Mouse (Mus musculus): ENCODE results near the gene Bax. TPM values are rescaled to one million over a fixed set of nuclear protein-coding genes. Genes with fewer than 3 reads are reported as not detected.

The Bax gene
- polyA plus RNA-seq, 1 experiment from 2014 or later, result 230 TPM

GRCm38 (mm10) chr7:45455932-45456696 is 10.6 kb downstream of the Bax start:
- Histone ChIP-seq H3K36me3 (peaks cover 74% of the 10 kb centered on the region), H3K9ac (replicated peaks) (no peak overlapping the region), H3K4me1 (replicated peaks) (peaks cover 33% of the 10 kb centered on the region), H3K4me2 (no peak overlapping the region), H3K27ac (no peak overlapping the region), H3K9me3 (no peaks in the 10 kb centered on the region), H3K4me3 (replicated peaks) (no peak overlapping the region), H3K27me3 (no peaks in the 10 kb centered on the region)
- ATAC-seq (ENCODE audit: insufficient number of reproducible peaks, insufficient read depth, low FRiP score, low TSS enrichment, low read depth), result no peak
- WGBS, result 74% methylated on average over 13 of the region's 13 CpGs

DNA sequence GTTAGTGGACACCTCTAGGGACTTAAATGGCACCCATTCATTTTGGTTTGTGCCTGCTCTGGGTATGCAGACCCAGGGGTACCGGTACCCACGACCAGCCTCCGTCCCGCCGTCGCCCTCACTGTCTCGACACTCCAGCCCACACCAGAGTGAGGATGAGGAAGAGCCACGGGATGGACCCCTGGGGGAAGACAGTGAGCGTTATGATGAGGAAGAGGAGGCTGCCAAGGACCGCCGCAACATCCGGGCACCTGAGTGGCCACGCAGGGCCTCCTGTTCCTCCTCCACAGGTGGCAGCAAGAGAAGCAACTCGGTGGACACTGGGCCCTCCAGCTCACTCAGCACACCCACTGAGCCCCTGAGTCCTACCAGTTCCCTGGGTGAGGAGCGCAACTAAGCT is 11.7 kb downstream of the Bax start:
- no peak for ATAC-seq (ENCODE audit: insufficient number of reproducible peaks, insufficient read depth, low FRiP score, low TSS enrichment, low read depth)
- peaks cover 75% of the 10 kb centered on the region for H3K36me3 ChIP-seq
- H3K4me3 ChIP-seq (replicated peaks), result no peak overlapping the region
- H3K4me1 ChIP-seq (replicated peaks), result peaks cover 22% of the 10 kb centered on the region
- H3K9me3 ChIP-seq, result no peaks in the 10 kb centered on the region
- H3K27me3 ChIP-seq, result no peaks in the 10 kb centered on the region
- 86% methylated on average over 15 of the region's 15 CpGs for WGBS
- no peak overlapping the region for H3K27ac ChIP-seq
- H3K9ac ChIP-seq (replicated peaks), result no peak overlapping the region
- H3K4me2 ChIP-seq, result no peak overlapping the region

- ATAC-seq (ENCODE audit: insufficient number of reproducible peaks, insufficient read depth, low FRiP score, low TSS enrichment, low read depth), result peak; percentile 54
- Histone ChIP-seq H3K27ac (no peak overlapping the region), H3K36me3 (peaks cover 74% of the 10 kb centered on the region), H3K9me3 (no peaks in the 10 kb centered on the region), H3K4me1 (replicated peaks) (peaks cover 3% of the 10 kb centered on the region; the same call in 1 of the 2 replicates), H3K9ac (replicated peaks) (no peak overlapping the region), H3K4me2 (no peak overlapping the region), H3K27me3 (no peaks in the 10 kb centered on the region), H3K4me3 (replicated peaks) (no peak overlapping the region)
- 57% methylated on average over 23 of the region's 23 CpGs for WGBS
Observed at GRCm38 (mm10) chr7:45451344-45451982, 15.2 kb downstream of the Bax start.

GRCm38 (mm10) chr7:45449974-45450373 is 16.7 kb downstream of the Bax start:
- no peak for ATAC-seq (ENCODE audit: insufficient number of reproducible peaks, insufficient read depth, low FRiP score, low TSS enrichment, low read depth)
- H3K4me1 ChIP-seq (replicated peaks), result no peaks in the 10 kb centered on the region; the same call in 1 of the 2 replicates
- H3K4me2 ChIP-seq, result no peak overlapping the region
- no peak overlapping the region for H3K9ac ChIP-seq (replicated peaks)
- peaks cover 72% of the 10 kb centered on the region for H3K36me3 ChIP-seq
- H3K27ac ChIP-seq, result no peak overlapping the region
- no peak overlapping the region for H3K4me3 ChIP-seq (replicated peaks)
- no peaks in the 10 kb centered on the region for H3K9me3 ChIP-seq
- no peaks in the 10 kb centered on the region for H3K27me3 ChIP-seq
- WGBS, result 80% methylated on average over 1 of the region's 1 CpGs

GRCm38 (mm10) chr7:45447325-45447990 is 19.2 kb downstream of the Bax start:
- Histone ChIP-seq H3K27me3 (no peaks in the 10 kb centered on the region), H3K4me2 (no peak overlapping the region)
- 25% methylated on average over 11 of the region's 11 CpGs for WGBS

DNA sequence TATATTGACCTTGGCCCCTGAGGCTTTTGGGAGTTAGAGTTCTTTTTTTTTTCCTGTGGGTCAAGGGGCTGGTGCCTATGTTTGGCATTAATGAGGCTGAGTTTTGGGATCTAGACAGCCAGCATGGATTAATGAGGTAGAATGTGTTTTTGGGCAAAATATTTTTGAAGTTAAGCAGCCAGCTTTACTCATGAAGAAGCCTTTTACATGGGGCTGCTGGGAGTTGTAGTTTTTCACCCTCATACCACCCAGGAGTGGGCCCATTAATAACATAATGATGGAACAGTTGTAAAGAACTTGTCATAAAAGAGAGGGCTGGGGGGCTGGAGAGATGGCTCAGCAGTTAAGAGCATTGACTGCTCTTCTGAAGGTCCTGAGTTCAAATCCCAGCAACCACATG is 20.1 kb downstream of the Bax start:
- H3K36me3 ChIP-seq, result peaks cover 68% of the 10 kb centered on the region

More at GRCm38 (mm10) chr7:45447325-45447990, 19.2 kb downstream of the Bax start:
- Histone ChIP-seq H3K9me3 (no peaks in the 10 kb centered on the region), H3K9ac (replicated peaks) (no peak overlapping the region), H3K36me3 (peaks cover 72% of the 10 kb centered on the region), H3K4me1 (replicated peaks) (no peaks in the 10 kb centered on the region; the same call in 1 of the 2 replicates), H3K4me3 (replicated peaks) (no peak overlapping the region), H3K27ac (no peak overlapping the region)
- ATAC-seq (ENCODE audit: insufficient number of reproducible peaks, insufficient read depth, low FRiP score, low TSS enrichment, low read depth), result no peak

DNA sequence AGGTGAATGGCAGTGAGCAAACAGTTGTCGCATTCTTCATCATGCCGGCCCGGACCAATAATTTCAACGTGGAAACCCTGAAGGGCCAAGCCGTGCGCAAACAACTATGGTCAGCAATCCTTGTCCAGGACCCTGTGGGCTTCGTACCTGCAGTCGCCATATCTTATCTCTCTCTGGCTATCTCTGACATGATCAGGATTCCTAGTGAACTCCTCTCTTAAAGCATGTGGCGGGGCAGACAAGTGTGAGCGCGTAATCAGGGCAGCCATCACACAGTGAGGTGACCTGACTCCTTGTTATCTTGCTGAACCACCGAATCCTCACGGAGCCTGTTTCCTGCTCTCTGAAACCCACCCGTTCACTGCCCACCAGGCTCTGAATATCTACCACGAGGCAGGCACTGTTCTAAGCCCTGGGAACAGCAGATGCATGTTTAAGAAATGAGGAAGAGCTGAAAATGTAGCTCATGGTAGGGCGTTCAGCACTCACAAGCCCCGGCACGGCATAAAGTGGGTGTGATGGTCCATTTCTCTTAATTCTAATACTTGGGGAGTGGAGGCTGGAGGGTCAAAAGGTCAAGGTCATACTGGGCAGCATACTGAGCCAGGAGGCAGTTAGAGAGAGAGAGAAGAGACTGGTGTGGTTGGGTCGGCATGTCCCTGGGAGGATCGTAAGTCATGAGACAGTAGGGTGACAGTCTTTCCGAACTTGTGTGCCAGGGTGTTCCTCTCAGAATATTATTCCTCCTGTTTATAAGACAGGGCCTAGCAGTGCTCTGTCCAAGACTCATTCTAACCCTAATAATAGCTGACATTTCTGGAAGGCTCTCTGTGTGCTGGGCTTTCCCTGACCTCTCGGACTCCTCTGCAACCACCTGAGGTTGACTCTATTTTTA is 22.9 kb downstream of the Bax start:
- ATAC-seq (ENCODE audit: insufficient number of reproducible peaks, insufficient read depth, low FRiP score, low TSS enrichment, low read depth), result no peak

More for the DNA sequence above, 20.1 kb downstream of the Bax start:
- no peaks in the 10 kb centered on the region for H3K9me3 ChIP-seq
- H3K4me1 ChIP-seq (replicated peaks), result no peaks in the 10 kb centered on the region; the same call in 1 of the 2 replicates
- no peak for ATAC-seq (ENCODE audit: insufficient number of reproducible peaks, insufficient read depth, low FRiP score, low TSS enrichment, low read depth)
- no peak overlapping the region for H3K9ac ChIP-seq (replicated peaks)
- H3K27ac ChIP-seq, result no peak overlapping the region
- H3K4me3 ChIP-seq (replicated peaks), result no peak overlapping the region
- no peak overlapping the region for H3K4me2 ChIP-seq
- H3K27me3 ChIP-seq, result no peaks in the 10 kb centered on the region

DNA sequence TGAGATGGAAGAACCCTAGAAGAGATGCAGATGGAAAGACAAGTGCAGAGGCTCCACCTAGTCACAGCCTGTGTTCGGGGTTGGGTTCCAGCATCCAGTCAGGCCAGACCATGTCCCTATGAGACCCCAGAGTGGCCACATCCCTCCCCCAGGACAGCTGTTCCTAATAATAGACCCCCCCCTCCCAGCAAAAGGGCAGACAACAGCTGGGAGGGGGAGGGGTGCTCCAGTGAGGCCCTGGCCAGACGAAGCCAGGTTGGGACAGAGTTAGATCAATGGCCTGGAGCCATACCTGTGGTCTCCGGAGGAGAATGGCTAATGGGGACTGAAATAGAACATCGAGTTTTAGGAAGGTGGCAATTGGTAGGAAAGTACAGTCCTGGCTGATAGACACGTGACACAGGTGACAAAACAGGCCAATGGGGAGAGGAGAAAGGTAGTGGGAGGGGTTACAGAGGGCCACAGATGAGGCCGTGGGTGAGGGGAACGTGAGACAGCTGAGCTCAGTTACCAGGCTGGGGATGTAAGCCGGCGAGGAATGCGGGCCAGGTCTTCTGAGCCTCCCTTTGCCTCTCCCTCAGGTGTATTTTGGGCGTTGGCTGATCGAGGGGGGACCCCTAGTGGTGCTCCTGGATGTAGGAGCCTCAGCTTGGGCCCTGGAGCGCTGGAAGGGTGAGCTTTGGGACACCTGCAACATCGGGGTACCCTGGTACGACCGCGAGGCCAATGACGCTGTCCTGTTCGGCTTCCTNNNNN is 29.0 kb downstream of the Bax start, which contains the start of gene Ruvbl2:
TSS of gene Ruvbl2 (minus strand) at position 576 of the 756 bp plus-strand sequence.
- H3K9me3 ChIP-seq, result no peaks in the 10 kb centered on the region
- H3K4me3 ChIP-seq (replicated peaks), result peak within 1 kb of the TSS; percentile 8; the same call in 1 of the 2 replicates
- H3K27ac ChIP-seq, result peak within 1 kb of the TSS; percentile 24; the same call in 1 of the 2 replicates
- ATAC-seq (ENCODE audit: insufficient number of reproducible peaks, insufficient read depth, low FRiP score, low TSS enrichment, low read depth), result no peak
- H3K4me1 ChIP-seq (replicated peaks), result peaks cover 41% of the 10 kb centered on the region
- H3K36me3 ChIP-seq, result peaks cover 32% of the 10 kb centered on the region
- no peaks in the 10 kb centered on the region for H3K27me3 ChIP-seq
- peak within 1 kb of the TSS; percentile 13; the same call in 1 of the 2 replicates for H3K9ac ChIP-seq (replicated peaks)
- 12% methylated on average over 19 of the region's 19 CpGs for WGBS
- peak within 1 kb of the TSS; percentile 48 for H3K4me2 ChIP-seq

More for the DNA sequence above, 22.9 kb downstream of the Bax start:
- Histone ChIP-seq H3K9me3 (no peaks in the 10 kb centered on the region), H3K27me3 (no peaks in the 10 kb centered on the region), H3K4me2 (no peak overlapping the region), H3K4me3 (replicated peaks) (no peak overlapping the region), H3K27ac (no peak overlapping the region), H3K36me3 (peaks cover 73% of the 10 kb centered on the region), H3K4me1 (replicated peaks) (no peaks in the 10 kb centered on the region; the same call in 1 of the 2 replicates), H3K9ac (replicated peaks) (no peak overlapping the region)
- WGBS, result 86% methylated on average over 22 of the region's 22 CpGs

DNA sequence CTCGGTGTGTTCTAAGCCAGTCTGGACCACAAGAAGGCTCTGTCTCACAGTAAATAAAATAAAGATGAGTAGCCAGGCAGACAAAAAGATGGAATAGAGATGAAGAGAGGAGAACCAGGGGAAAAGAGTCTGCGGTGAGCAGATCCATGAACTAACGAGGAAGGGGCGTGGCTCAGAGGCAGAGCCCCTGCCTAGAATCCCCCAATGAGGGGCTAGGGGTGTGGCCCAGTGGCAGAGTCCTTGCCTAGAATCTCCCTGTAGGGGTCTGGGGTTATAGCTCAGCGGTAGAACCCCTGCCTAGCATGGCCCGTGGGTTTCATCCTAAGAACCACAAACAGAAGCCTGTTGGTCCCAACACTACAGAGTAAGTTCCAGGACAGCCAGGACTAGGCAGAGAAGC is 29.7 kb downstream of the Bax start:
- peaks cover 29% of the 10 kb centered on the region for H3K36me3 ChIP-seq
- 24% methylated on average over 6 of the region's 6 CpGs for WGBS
- no peaks in the 10 kb centered on the region for H3K9me3 ChIP-seq
- H3K4me2 ChIP-seq, result peak overlapping the region; percentile 48
- H3K27me3 ChIP-seq, result no peaks in the 10 kb centered on the region
- H3K27ac ChIP-seq, result peak overlapping the region; percentile 24; the same call in 1 of the 2 replicates
- H3K9ac ChIP-seq (replicated peaks), result no peak overlapping the region
- H3K4me3 ChIP-seq (replicated peaks), result peak overlapping the region; percentile 8; the same call in 1 of the 2 replicates
- no peak for ATAC-seq (ENCODE audit: insufficient number of reproducible peaks, insufficient read depth, low FRiP score, low TSS enrichment, low read depth)
- peaks cover 43% of the 10 kb centered on the region for H3K4me1 ChIP-seq (replicated peaks)

- Histone ChIP-seq H3K9me3 (no peaks in the 10 kb centered on the region), H3K4me1 (replicated peaks) (peaks cover 43% of the 10 kb centered on the region), H3K27ac (no peak overlapping the region), H3K4me2 (peak overlapping the region; percentile 95), H3K36me3 (peaks cover 31% of the 10 kb centered on the region), H3K9ac (replicated peaks) (0 out of 2 replicates have a peak overlapping the region, but pooled peaks have one; percentile 1), H3K27me3 (no peaks in the 10 kb centered on the region), H3K4me3 (replicated peaks) (no peak overlapping the region)
- no peak for ATAC-seq (ENCODE audit: insufficient number of reproducible peaks, insufficient read depth, low FRiP score, low TSS enrichment, low read depth)
- WGBS, result 86% methylated on average over 5 of the region's 5 CpGs
Observed at GRCm38 (mm10) chr7:45436444-45436843, 30.3 kb downstream of the Bax start.
